Mouse (Mus musculus) liver, embryonic 13.5 days (tissue): ENCODE measurements around the gene Fancc. TPM values are rescaled to one million over a fixed set of nuclear protein-coding genes. Genes with fewer than 3 reads are reported as not detected.

Experiments
- ATAC-seq: fragments of 200-750 bp; cut with Nextera tagmentation; 2 replicates; pipeline ENCODE4 v1.8.0; 2017; ENCODE audit warnings: low read depth, mild to moderate bottlenecking, moderate number of reproducible peaks, moderate library complexity
- DNase-seq: peaks from one replicate; pipeline ENCODE4 v3.0.0; 2022
- H3K27ac ChIP-seq: fragments of 300-500 bp; sonication (generic); 2 replicates; pipeline ENCODE4 v1.5.1; 2015; ENCODE audit warnings: moderate library complexity, mild to moderate bottlenecking, inconsistent platforms
- H3K27me3 ChIP-seq: fragments of 300-500 bp; sonication (generic); 2 replicates; pipeline ENCODE4 v1.6.1; 2015; ENCODE audit warnings: mild to moderate bottlenecking, inconsistent platforms
- H3K36me3 ChIP-seq: fragments of 300-500 bp; sonication (generic); 2 replicates; pipeline ENCODE4 v1.6.1; 2015; ENCODE audit warnings: mild to moderate bottlenecking, inconsistent platforms
- H3K4me1 ChIP-seq: fragments of 300-500 bp; sonication (generic); replicated peaks from 2 replicates; pipeline ENCODE4 v1.6.1; 2015; ENCODE audit warnings: inconsistent platforms
- H3K4me2 ChIP-seq: fragments of 300-500 bp; sonication (generic); 2 replicates; pipeline ENCODE4 v1.6.1; 2015; ENCODE audit warnings: inconsistent platforms, mild to moderate bottlenecking, moderate library complexity
- H3K4me3 ChIP-seq: fragments of 300-500 bp; sonication (generic); replicated peaks from 2 replicates; pipeline ENCODE4 v1.5.1; 2015; ENCODE audit warnings: mild to moderate bottlenecking, inconsistent platforms
- H3K9ac ChIP-seq: fragments of 300-500 bp; sonication (generic); 2 replicates; pipeline ENCODE4 v1.6.1; 2015; ENCODE audit warnings: mild to moderate bottlenecking, inconsistent platforms
- H3K9me3 ChIP-seq: fragments of 300-500 bp; sonication (generic); replicated peaks from 2 replicates; pipeline ENCODE4 v1.6.1; 2016; ENCODE audit warnings: inconsistent platforms
- WGBS: fragments of 180-500 bp; shearing (Covaris S2); methylation state at CpG from one replicate; pipeline ENCODE4 v1.1.7; 2015; ENCODE audit not compliant: insufficient replicate concordance; 5-methylcytosine and 5-hydroxymethylcytosine counted together
- microRNA counts: library from miRNA; unstranded; fragments of <30 nt; microRNA quantifications from one replicate; lab custom pipeline; 2016
- microRNA-seq: library from miRNA; unstranded; fragments of <30 nt; microRNA quantifications from one replicate; pipeline ENCODE4, GENCODE M21; 2016
- polyA plus RNA-seq: library from polyadenylated mRNA; unstranded; fragments of >200 nt; fragmentation: Nextera tagmentation; extraction: Ambion mirVana; gene quantifications from 2 replicates; pipeline ENCODE4 v1.2.1, GENCODE M21; 2015

Fancc gene
- polyA plus RNA-seq, 1 experiment from 2014 or later = 9.2 TPM

GRCm38 (mm10) chr13:63240835-63241234, 256.2 kb downstream of the Fancc start:
- H3K27ac ChIP-seq = 0 out of 2 replicates have a peak overlapping the region, but pooled peaks have one; percentile 83
- WGBS = 30% methylated on average over 5 of the region's 5 CpGs
- H3K9ac ChIP-seq = peak overlapping the region; percentile 88
- ATAC-seq (no peak), DNase-seq (no peak)
- peaks cover 3% of the 10 kb centered on the region; the same call in 1 of the 2 replicates for H3K36me3 ChIP-seq
- no peaks in the 10 kb centered on the region for H3K27me3 ChIP-seq
- no peaks in the 10 kb centered on the region for H3K9me3 ChIP-seq
- peaks cover 43% of the 10 kb centered on the region for H3K4me1 ChIP-seq
- H3K4me2 ChIP-seq = peak overlapping the region; percentile 94
- H3K4me3 ChIP-seq = peak overlapping the region; percentile 80

GRCm38 (mm10) chr13:63239877-63240671, 257.0 kb downstream of the Fancc start:
- Histone ChIP-seq H3K4me3 (peak overlapping the region; percentile 80), H3K27ac (peak overlapping the region; percentile 83), H3K9me3 (no peaks in the 10 kb centered on the region), H3K4me1 (peaks cover 46% of the 10 kb centered on the region), H3K27me3 (no peaks in the 10 kb centered on the region), H3K9ac (peak overlapping the region; percentile 88), H3K4me2 (peak overlapping the region; percentile 94), H3K36me3 (no peaks in the 10 kb centered on the region)
- ATAC-seq = peak; percentile 89
- DNase-seq = peak; percentile 68
- under 1% methylated on average over 49 of the region's 51 CpGs for WGBS

GRCm38 (mm10) chr13:63239301-63239804, 257.7 kb downstream of the Fancc start:
- no peaks in the 10 kb centered on the region for H3K9me3 ChIP-seq
- H3K36me3 ChIP-seq = no peaks in the 10 kb centered on the region
- H3K27me3 ChIP-seq = no peaks in the 10 kb centered on the region
- peak overlapping the region; percentile 94 for H3K4me2 ChIP-seq
- peak overlapping the region; percentile 83; the same call in 1 of the 2 replicates for H3K27ac ChIP-seq
- peak overlapping the region; percentile 80 for H3K4me3 ChIP-seq
- peaks cover 46% of the 10 kb centered on the region for H3K4me1 ChIP-seq
- H3K9ac ChIP-seq = peak overlapping the region; percentile 88
- DNase-seq (no peak), ATAC-seq (peak; percentile 53)
- WGBS = 25% methylated on average over 11 of the region's 11 CpGs

DNA sequence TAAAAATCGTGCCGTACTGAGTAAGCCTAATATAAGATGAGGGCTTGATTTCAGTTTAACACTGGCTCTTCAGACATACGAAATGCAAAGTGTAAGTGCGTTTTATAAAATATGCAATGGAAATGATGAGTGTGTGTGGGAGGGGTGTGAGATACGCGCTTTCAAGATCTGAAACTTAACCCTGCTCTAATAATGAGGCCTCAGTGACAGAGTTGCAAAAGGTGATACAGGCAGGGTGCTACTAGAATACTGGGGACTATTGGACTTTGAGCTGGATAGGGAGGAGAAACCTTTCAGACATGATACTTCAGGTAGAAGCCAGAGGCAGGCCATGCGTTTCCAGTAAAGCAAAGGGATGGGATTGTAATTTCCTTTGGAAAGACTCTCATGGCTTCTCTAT, 259.0 kb downstream of the Fancc start:
- Histone ChIP-seq H3K4me1 (peaks cover 46% of the 10 kb centered on the region), H3K4me2 (no peak overlapping the region), H3K27me3 (no peaks in the 10 kb centered on the region), H3K9me3 (no peaks in the 10 kb centered on the region), H3K27ac (no peak overlapping the region), H3K4me3 (no peak overlapping the region), H3K36me3 (no peaks in the 10 kb centered on the region), H3K9ac (no peak overlapping the region)
- ATAC-seq = no peak
- DNase-seq = no peak
- WGBS = 87% methylated on average over 7 of the region's 7 CpGs

DNA sequence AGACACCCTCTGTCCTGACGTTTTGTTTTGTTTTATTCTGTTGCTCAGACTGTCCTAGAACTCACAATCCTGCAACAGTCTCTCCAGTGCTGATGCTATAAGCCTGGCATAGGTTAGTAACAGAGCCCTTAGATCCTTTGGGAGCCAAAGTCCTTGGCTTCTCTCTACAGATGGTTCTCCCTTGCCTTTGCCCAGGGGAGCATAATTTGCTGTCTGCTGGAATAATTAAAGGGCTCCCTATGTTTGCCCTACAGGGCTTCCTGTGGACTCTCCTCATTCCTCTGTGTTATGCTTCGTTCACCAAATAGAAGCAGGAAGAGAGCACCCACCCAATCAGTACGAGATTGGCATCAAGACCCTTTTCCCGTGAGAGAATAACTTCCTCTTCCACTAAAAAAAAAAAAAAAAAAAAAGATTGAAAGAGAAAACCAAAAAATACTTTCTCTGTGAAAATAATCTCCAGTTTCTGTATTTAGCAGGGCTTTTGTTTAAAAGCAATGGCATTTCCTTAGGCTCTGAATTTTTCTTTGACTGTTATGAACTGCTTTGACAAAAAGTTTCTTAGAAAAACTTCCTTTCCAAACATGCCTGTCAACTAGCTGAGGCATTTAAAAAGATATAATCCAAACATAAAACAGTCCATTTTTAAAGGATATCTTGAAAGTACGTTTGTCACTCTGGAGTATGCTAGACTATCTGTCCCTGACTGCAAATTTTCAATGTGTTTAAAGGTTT, 260.8 kb downstream of the Fancc start:
- Histone ChIP-seq H3K27me3 (no peaks in the 10 kb centered on the region), H3K9me3 (no peaks in the 10 kb centered on the region), H3K27ac (no peak overlapping the region), H3K4me3 (no peak overlapping the region), H3K4me2 (no peak overlapping the region), H3K36me3 (no peaks in the 10 kb centered on the region), H3K9ac (no peak overlapping the region), H3K4me1 (peaks cover 32% of the 10 kb centered on the region)
- ATAC-seq (no peak), DNase-seq (no peak)
- WGBS = 24% methylated on average over 5 of the region's 5 CpGs

DNA sequence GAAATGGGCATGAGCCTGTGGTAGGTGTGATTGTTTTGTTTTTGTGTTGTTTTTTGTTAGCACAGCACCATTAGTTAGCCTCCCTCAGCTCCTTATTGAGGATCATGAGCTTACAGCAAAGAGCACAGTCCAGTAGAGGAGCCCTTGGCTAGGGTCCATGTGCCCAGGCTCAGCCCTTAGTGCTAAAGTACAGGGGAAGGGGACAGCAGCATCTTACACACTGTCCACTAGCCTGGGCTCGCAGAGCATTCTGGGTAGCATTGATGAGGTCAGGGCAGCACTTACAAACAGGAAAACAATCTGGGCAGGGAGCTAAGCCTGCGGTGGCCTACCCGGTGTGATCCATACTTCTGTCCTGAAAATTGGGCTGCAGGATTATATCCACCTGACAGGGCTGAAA, 261.5 kb downstream of the Fancc start:
- no peaks in the 10 kb centered on the region for H3K27me3 ChIP-seq
- peaks cover 24% of the 10 kb centered on the region for H3K4me1 ChIP-seq
- no peaks in the 10 kb centered on the region for H3K36me3 ChIP-seq
- H3K4me2 ChIP-seq = no peak overlapping the region
- H3K9me3 ChIP-seq = no peaks in the 10 kb centered on the region
- 62% methylated on average over 3 of the region's 3 CpGs for WGBS
- H3K4me3 ChIP-seq = no peak overlapping the region
- no peak overlapping the region for H3K27ac ChIP-seq
- no peak overlapping the region for H3K9ac ChIP-seq
- ATAC-seq (no peak), DNase-seq (no peak)

MicroRNAs within 50 kb of the gene (microRNA counts, 519-probe panel; counts per million panel counts)
- microRNA mmu-miR-23b (lab: Ali Mortazavi, UCI) = 4,229 counts per million, percentile 36 among the panel's probes with 10 or more counts
- microRNA mmu-miR-24 (lab: Ali Mortazavi, UCI) = 4,000 counts per million, percentile 31 among the panel's probes with 10 or more counts
- microRNA mmu-miR-27b (lab: Ali Mortazavi, UCI) = 114 counts per million

Small RNA genes within 50 kb of the gene (microRNA-seq; reads per million reads assigned to microRNA genes)
- gene Mir23b (9,403 reads per million, percentile 92 among the genes with 10 or more reads in this experiment), gene Mir24-1 (not detected), gene Mir27b (862 reads per million, percentile 73 among the genes with 10 or more reads in this experiment), gene Mir3074-1 (not detected)

Other genes with a start within 250 kb of the Fancc start
- gene Ptch1, start 76.3 kb upstream of the Fancc start, polyA plus RNA-seq = 3.4 and 4.1 TPM in 2 replicates